Mouse (Mus musculus): ENCODE measurements at regions not wholly inside any gene's neighbourhood (a gene's known extent, or its start where the extent isn't known, plus 50 kb on each side); places are given as distances from the start of the nearest gene placed in this dataset.

GRCm38 (mm10) chr6:31321902-31322301, 76.6 kb upstream of the Mkln1 start:
- no peak for DNase-seq

GRCm38 (mm10) chr6:31323228-31324190, 75.0 kb upstream of the Mkln1 start:
- no peak for DNase-seq

GRCm38 (mm10) chr6:31324717-31325116, 73.8 kb upstream of the Mkln1 start:
- no peak for DNase-seq

GRCm38 (mm10) chr6:31325621-31326020, 72.9 kb upstream of the Mkln1 start:
- no peak for DNase-seq

- no peak for DNase-seq
Observed at GRCm38 (mm10) chr6:31330327-31330726, 68.2 kb upstream of the Mkln1 start.

GRCm38 (mm10) chr6:31330868-31331267, 67.7 kb upstream of the Mkln1 start:
- no peak for DNase-seq

- DNase-seq = peak; percentile 31
Observed at GRCm38 (mm10) chr6:31332254-31332653, 66.3 kb upstream of the Mkln1 start.

GRCm38 (mm10) chr6:31332714-31333113, 65.8 kb upstream of the Mkln1 start:
- DNase-seq = no peak

- DNase-seq = no peak
Observed at GRCm38 (mm10) chr6:31333228-31333922, 65.2 kb upstream of the Mkln1 start.

- no peak for DNase-seq
Observed at GRCm38 (mm10) chr6:31334086-31334485, 64.4 kb upstream of the Mkln1 start.

- DNase-seq = no peak
Observed at GRCm38 (mm10) chr6:31339122-31339947, 59.2 kb upstream of the Mkln1 start.

GRCm38 (mm10) chr6:31339948-31340250, 58.6 kb upstream of the Mkln1 start:
- no peak for DNase-seq

GRCm38 (mm10) chr6:31345366-31346084, 53.0 kb upstream of the Mkln1 start:
- DNase-seq = no peak

GRCm38 (mm10) chr6:31348333-31348732, 50.2 kb upstream of the Mkln1 start:
- DNase-seq = no peak

Small RNA genes in the stretch of these regions (microRNA-seq; reads per million reads assigned to microRNA genes)
- gene Mir29a (4,919 to 6,204 reads per million in 2 experiments), gene Mir29b-1 (16.5 to 37.3 reads per million in 2 experiments)
